8 mouse cellular contexts compared by ENCODE assay signal in genomic region chr4:138943730-138944129, GRCm38 (mm10). TPM values are rescaled to one million over a fixed set of nuclear protein-coding genes. Genes with fewer than 3 reads are reported as not detected.
DNase-seq lines count a peak whose midpoint lies in the region; ATAC-seq lines count a peak whose summit lies in the region.

No protein-coding gene starts in this region.

- ATAC-seq in megakaryocyte-erythroid progenitor cell, adult 5-6 weeks (replicated peaks; ENCODE audit: low FRiP score, low TSS enrichment, poor library complexity, severe bottlenecking), result peak; percentile 98

- intact Hi-C loops in left cerebral cortex, postnatal 36 days (cut with DNase I), result no loop called here

- DNase-seq in cerebellum, postnatal 10 days, result peak; percentile 59 to 62
- DNase-seq in cerebellum, adult 9-11 months, result no peak
- peak; percentile 45 to 63 for DNase-seq in adrenal gland, postnatal 4 days (ENCODE audit: low spot score in 2 of 2)
- DNase-seq in frontal cortex, postnatal 14 days (ENCODE audit: low spot score in 2 of 2), result peak; percentile 28 to 50
- DNase-seq in induced T-regulatory cell, adult 2 months (ENCODE audit: low read depth), result peak; percentile 99
- DNase-seq in left cerebral cortex, postnatal 36 days (ENCODE audit: low spot score in 2 of 2), result peak; percentile 30 to 41
- peak; percentile 70 to 81 for DNase-seq in spleen, postnatal 14 days (ENCODE audit: low spot score in 2 of 2)

RNA-seq across cellular contexts. Expression of gene Rnf186, which starts 23.2 kb away (rescaled TPM):
- total RNA-seq in adrenal gland, postnatal 4 days (2021), result 1 to 10 TPM in 1 of 2 experiments, not detected in 1; 1.2 TPM
- total RNA-seq in left cerebral cortex, postnatal 36 days (2021), result not detected
- total RNA-seq in megakaryocyte-erythroid progenitor cell, adult 5-6 weeks (2014; fragmentation: Nextera tagmentation), result not detected in 2 replicates
- not detected in 2 replicates for total RNA-seq in megakaryocyte-erythroid progenitor cell, adult 5-6 weeks (2017)

RNA-seq across cellular contexts. Expression of gene Tmco4, which starts 29.0 kb away (rescaled TPM):
- 10 to 100 TPM; 16.4 to 20.8 TPM for total RNA-seq in adrenal gland, postnatal 4 days (2021)
- 1 to 10 TPM; 2.6 to 2.7 TPM for total RNA-seq in left cerebral cortex, postnatal 36 days (2021)
- 7.3 and 7.8 TPM in 2 replicates for total RNA-seq in megakaryocyte-erythroid progenitor cell, adult 5-6 weeks (2014; fragmentation: Nextera tagmentation)
- 6.2 and 13.1 TPM in 2 replicates for total RNA-seq in megakaryocyte-erythroid progenitor cell, adult 5-6 weeks (2017)

RNA-seq across cellular contexts. Expression of gene Otud3, which starts 30.0 kb away (rescaled TPM):
- 10 to 100 TPM in 1 of 2 experiments, 1 to 10 TPM in 1; 9.1 to 10.1 TPM for total RNA-seq in adrenal gland, postnatal 4 days (2021)
- 10 to 100 TPM; 18.1 to 18.3 TPM for total RNA-seq in left cerebral cortex, postnatal 36 days (2021)
- 3.7 and 6.6 TPM in 2 replicates for total RNA-seq in megakaryocyte-erythroid progenitor cell, adult 5-6 weeks (2014; fragmentation: Nextera tagmentation)
- total RNA-seq in megakaryocyte-erythroid progenitor cell, adult 5-6 weeks (2017), result 5.0 and 9.7 TPM in 2 replicates
